Mouse (Mus musculus): ENCODE results near the gene Sptlc3. TPM values are rescaled to one million over a fixed set of nuclear protein-coding genes. Genes with fewer than 3 reads are reported as not detected.

Sptlc3 gene
- total RNA-seq (2014; rRNA removed): not detected in 2 replicates
- polyA plus RNA-seq (2015; fragmentation: Nextera tagmentation; extraction: Ambion mirVana): 0.15 and 0.20 TPM in 2 replicates

DNA sequence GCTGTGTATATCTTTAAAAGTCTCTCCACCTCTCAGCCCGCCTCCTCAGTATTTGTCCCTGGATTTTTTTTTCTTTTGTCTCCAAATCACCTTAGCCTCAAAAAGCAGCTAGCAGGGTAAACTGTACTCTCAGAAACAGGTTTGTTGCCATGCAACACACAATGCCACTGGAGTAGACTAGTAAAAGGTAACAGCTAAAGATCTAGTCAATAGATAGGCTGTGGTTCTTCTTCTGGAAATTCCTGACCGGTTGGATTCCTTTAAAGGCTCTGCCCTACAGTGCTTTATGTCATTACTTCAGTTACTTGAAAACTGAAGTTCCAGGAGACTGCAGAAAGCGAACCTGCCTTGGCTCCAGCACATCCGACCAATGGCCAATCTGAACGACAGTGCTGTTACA is at the start of gene Sptlc3:
TSS of gene Sptlc3 (plus strand) at position 78 of the 400 bp plus-strand sequence.
- no peaks in the 10 kb centered on the region for H3K4me1 ChIP-seq (ENCODE audit: insufficient read depth, low read length)
- H3K4me3 ChIP-seq (ENCODE audit: low read length): no peak within 1 kb of the TSS
- H3K4me2 ChIP-seq (ENCODE audit: low read depth, low read length): no peak within 1 kb of the TSS
- WGBS: 64% methylated on average over 5 of the region's 5 CpGs
- TF ChIP-seq CTCF (IDR thresholded peaks at IDR 0.05; ENCODE audit: low read depth): no peak
- H3K36me3 ChIP-seq (ENCODE audit: insufficient read depth, low read length): no peaks in the 10 kb centered on the region
- no peak within 1 kb of the TSS for H3K27ac ChIP-seq
- ATAC-seq (no peak), DNase-seq (ENCODE audit: low spot score) (no peak)
- no peak within 1 kb of the TSS for H3K9ac ChIP-seq (replicated peaks; ENCODE audit: low read length)
- H3K27me3 ChIP-seq (ENCODE audit: insufficient read depth, low read length): no peaks in the 10 kb centered on the region
- H3K9me3 ChIP-seq (ENCODE audit: low read length): no peaks in the 10 kb centered on the region

DNA sequence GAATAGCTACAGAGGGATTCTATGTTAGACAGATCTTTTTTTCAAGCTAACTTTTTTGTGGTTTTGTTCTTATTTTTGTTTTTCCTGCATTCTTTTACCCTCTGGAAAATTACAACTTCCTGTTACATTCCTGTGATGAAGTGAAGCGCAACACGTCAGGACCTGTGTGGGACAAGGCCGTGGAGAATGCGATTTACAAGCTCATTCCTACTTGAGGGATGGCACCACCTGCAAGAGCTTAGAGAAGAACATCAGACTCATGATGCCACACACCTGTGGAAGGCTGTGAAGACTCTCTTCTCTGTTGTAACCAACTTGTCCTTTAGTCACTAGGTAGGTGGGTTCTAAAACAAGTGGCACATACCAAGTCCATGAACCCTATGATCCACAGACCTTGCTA is 26.0 kb upstream of the Sptlc3 start:
- no peaks in the 10 kb centered on the region for H3K9me3 ChIP-seq (ENCODE audit: low read length)
- H3K27me3 ChIP-seq (ENCODE audit: insufficient read depth, low read length): no peaks in the 10 kb centered on the region
- H3K27ac ChIP-seq: no peak overlapping the region
- no peak overlapping the region for H3K4me2 ChIP-seq (ENCODE audit: low read depth, low read length)
- TF ChIP-seq CTCF (IDR thresholded peaks at IDR 0.05; ENCODE audit: low read depth): no peak
- no peak for DNase-seq (ENCODE audit: low spot score)
- H3K36me3 ChIP-seq (ENCODE audit: insufficient read depth, low read length): no peaks in the 10 kb centered on the region
- 83% methylated on average over 4 of the region's 4 CpGs for WGBS
- H3K9ac ChIP-seq (replicated peaks; ENCODE audit: low read length): no peak overlapping the region
- H3K4me3 ChIP-seq (ENCODE audit: low read length): no peak overlapping the region
- no peaks in the 10 kb centered on the region for H3K4me1 ChIP-seq (ENCODE audit: insufficient read depth, low read length)
- no peak for ATAC-seq

DNA sequence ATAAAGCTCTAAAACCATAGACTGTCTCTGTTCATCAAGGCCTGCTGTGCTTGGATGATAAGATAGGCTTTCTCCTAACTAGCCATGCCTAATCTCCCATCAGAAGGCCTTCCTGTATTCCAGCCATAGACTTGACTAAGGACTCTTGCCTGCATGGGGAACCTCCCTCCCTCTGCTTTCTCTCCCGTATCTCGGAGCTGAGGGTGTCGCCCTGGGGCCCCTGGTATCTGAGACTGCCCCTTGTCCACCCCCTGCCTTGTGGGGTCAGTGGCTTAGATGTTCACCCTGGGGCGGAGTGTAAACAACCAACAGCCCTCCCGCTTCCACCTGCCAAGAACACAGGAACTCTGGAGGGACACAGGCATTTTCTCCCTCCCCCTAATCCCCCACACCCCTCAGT is 5.0 kb upstream of the Sptlc3 start:
- Histone ChIP-seq H3K4me3 (ENCODE audit: low read length) (no peak overlapping the region), H3K9ac (replicated peaks; ENCODE audit: low read length) (no peak overlapping the region), H3K9me3 (ENCODE audit: low read length) (no peaks in the 10 kb centered on the region), H3K27ac (no peak overlapping the region), H3K4me2 (ENCODE audit: low read depth, low read length) (no peak overlapping the region), H3K4me1 (ENCODE audit: insufficient read depth, low read length) (no peaks in the 10 kb centered on the region), H3K27me3 (ENCODE audit: insufficient read depth, low read length) (no peaks in the 10 kb centered on the region), H3K36me3 (ENCODE audit: insufficient read depth, low read length) (no peaks in the 10 kb centered on the region)
- 67% methylated on average over 5 of the region's 5 CpGs for WGBS
- no peak for ATAC-seq
- DNase-seq (ENCODE audit: low spot score): no peak
- TF ChIP-seq CTCF (IDR thresholded peaks at IDR 0.05; ENCODE audit: low read depth): no peak

DNA sequence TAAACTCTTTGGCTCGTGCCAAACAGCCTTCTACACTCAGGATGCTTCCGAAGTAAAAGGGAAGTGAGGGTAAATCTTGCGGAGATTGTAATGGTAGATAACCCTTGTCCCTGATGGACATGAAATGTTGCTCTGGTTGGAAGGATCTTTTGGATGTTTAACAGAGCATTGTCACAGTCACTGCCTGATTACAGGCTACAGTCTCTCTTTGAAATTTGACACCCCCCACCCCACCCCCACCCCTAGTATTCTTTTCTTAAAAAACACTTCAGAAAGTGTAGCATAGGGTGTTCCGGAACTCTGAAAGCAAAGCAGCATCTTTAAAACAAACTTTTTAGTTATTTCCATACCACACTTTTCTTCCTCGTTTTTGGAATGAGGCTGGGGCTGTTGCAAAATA is 916 bp downstream of the Sptlc3 start:
- no peaks in the 10 kb centered on the region for H3K9me3 ChIP-seq (ENCODE audit: low read length)
- WGBS: 54% methylated on average over 5 of the region's 5 CpGs
- no peak overlapping the region for H3K9ac ChIP-seq (replicated peaks; ENCODE audit: low read length)
- ATAC-seq (no peak), DNase-seq (ENCODE audit: low spot score) (no peak)
- H3K4me1 ChIP-seq (ENCODE audit: insufficient read depth, low read length): no peaks in the 10 kb centered on the region
- TF ChIP-seq CTCF (IDR thresholded peaks at IDR 0.05; ENCODE audit: low read depth): no peak
- no peak overlapping the region for H3K4me3 ChIP-seq (ENCODE audit: low read length)
- H3K36me3 ChIP-seq (ENCODE audit: insufficient read depth, low read length): no peaks in the 10 kb centered on the region
- H3K27me3 ChIP-seq (ENCODE audit: insufficient read depth, low read length): no peaks in the 10 kb centered on the region
- H3K27ac ChIP-seq: no peak overlapping the region
- H3K4me2 ChIP-seq (ENCODE audit: low read depth, low read length): no peak overlapping the region

DNA sequence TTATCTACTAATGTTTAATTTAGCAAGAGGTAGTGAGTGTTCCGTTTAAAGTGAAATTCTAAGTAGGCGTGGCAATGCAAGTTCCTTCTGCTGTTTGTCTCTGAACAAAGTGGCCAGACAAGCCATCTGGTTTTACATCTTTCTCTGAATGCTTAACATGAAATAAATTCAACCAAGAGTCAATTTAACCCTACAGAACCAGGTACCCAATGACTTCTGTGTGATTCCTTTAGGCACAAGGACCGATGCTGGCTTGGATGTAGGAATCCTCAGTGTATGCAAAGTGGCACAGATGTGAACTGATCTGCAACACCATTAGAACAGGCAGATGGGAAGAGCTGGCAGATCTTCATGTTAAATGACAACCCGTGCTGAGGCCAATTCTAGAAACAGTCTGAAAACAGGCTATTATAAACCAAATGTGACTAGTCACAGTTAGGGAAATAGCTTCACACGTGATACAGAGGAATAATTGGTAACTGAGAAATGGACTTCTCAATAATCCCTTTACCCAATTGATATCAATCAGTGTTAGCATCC is 68.3 kb downstream of the Sptlc3 start:
- no peak overlapping the region for H3K9ac ChIP-seq (replicated peaks; ENCODE audit: low read length)
- TF ChIP-seq CTCF (IDR thresholded peaks at IDR 0.05; ENCODE audit: low read depth): no peak
- no peak overlapping the region for H3K4me3 ChIP-seq (ENCODE audit: low read length)
- no peaks in the 10 kb centered on the region for H3K9me3 ChIP-seq (ENCODE audit: low read length)
- no peak; the same call in 1 of the 2 replicates for ATAC-seq
- H3K4me1 ChIP-seq (ENCODE audit: insufficient read depth, low read length): no peaks in the 10 kb centered on the region
- DNase-seq (ENCODE audit: low spot score): no peak
- H3K36me3 ChIP-seq (ENCODE audit: insufficient read depth, low read length): no peaks in the 10 kb centered on the region
- WGBS: 80% methylated on average over 5 of the region's 5 CpGs
- no peak overlapping the region for H3K27ac ChIP-seq
- H3K4me2 ChIP-seq (ENCODE audit: low read depth, low read length): no peak overlapping the region
- H3K27me3 ChIP-seq (ENCODE audit: insufficient read depth, low read length): no peaks in the 10 kb centered on the region

DNA sequence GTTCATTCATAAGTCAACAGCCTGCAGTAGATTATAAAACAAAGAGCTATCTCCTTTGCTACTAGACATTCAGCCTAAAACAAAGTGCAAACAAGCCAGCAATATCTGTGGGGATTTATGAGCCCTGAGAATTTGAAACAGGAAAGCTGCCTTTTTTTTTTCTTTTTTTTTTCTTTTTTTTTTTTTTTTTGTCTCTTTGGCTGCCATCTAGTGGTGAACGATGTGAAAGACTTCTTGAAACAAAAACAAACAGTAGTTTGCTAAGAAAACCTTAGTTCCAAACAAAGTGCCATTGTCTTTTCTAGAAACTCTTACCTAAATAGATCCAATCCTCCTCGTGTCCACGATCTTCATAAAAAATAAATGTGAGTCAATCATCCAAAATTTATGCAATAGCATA is 85.6 kb downstream of the Sptlc3 start:
- DNase-seq (ENCODE audit: low spot score) (peak; percentile 22), ATAC-seq (no peak)
- Histone ChIP-seq H3K9ac (replicated peaks; ENCODE audit: low read length) (no peak overlapping the region), H3K27me3 (ENCODE audit: insufficient read depth, low read length) (no peaks in the 10 kb centered on the region), H3K36me3 (ENCODE audit: insufficient read depth, low read length) (no peaks in the 10 kb centered on the region), H3K9me3 (ENCODE audit: low read length) (no peaks in the 10 kb centered on the region), H3K4me1 (ENCODE audit: insufficient read depth, low read length) (no peaks in the 10 kb centered on the region), H3K27ac (no peak overlapping the region), H3K4me2 (ENCODE audit: low read depth, low read length) (no peak overlapping the region), H3K4me3 (ENCODE audit: low read length) (no peak overlapping the region)
- 9% methylated on average over 3 of the region's 3 CpGs for WGBS
- peak; percentile 50 for TF ChIP-seq CTCF (IDR thresholded peaks at IDR 0.05; ENCODE audit: low read depth)

DNA sequence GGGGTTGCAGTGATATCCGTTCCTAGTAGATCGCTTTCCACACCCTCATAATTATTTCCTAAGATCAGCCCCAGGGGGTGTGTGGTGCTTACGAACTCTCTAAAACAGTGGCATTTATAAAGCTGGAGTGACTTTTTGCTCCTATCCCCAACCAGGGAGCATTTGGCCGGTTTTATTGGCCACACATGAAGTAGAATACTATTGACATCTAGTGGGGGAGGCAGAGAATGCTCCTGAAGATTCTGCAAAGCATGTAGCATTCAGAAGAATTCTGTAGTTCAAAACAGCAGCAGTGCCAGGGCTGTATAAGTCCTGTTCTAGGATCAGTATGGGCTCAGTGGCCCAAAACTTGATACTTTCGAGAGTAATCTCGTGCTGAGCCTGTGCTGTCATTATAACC is 89.1 kb downstream of the Sptlc3 start:
- peak; percentile 69 for TF ChIP-seq CTCF (IDR thresholded peaks at IDR 0.05; ENCODE audit: low read depth)
- peak; percentile 72 for DNase-seq (ENCODE audit: low spot score)
- 61% methylated on average over 6 of the region's 6 CpGs for WGBS
- Histone ChIP-seq H3K4me3 (ENCODE audit: low read length) (no peak overlapping the region), H3K9me3 (ENCODE audit: low read length) (no peaks in the 10 kb centered on the region), H3K27me3 (ENCODE audit: insufficient read depth, low read length) (no peaks in the 10 kb centered on the region), H3K9ac (replicated peaks; ENCODE audit: low read length) (no peak overlapping the region), H3K27ac (no peak overlapping the region), H3K4me2 (ENCODE audit: low read depth, low read length) (no peak overlapping the region), H3K4me1 (ENCODE audit: insufficient read depth, low read length) (no peaks in the 10 kb centered on the region), H3K36me3 (ENCODE audit: insufficient read depth, low read length) (no peaks in the 10 kb centered on the region)
- ATAC-seq: no peak
